Mouse (Mus musculus) hindbrain, embryonic 13.5 days (tissue): ENCODE measurements around the gene 5730522E02Rik. TPM values are rescaled to one million over a fixed set of nuclear protein-coding genes. Genes with fewer than 3 reads are reported as not detected.
"Not testable (repeated sequence)": the region's sequence is repeated elsewhere in the genome, so short reads cannot be mapped to it uniquely, and the experiment has no call there.

Source experiments
- ATAC-seq: fragments of 200-750 bp; cut with Nextera tagmentation; 2 replicates; pipeline ENCODE4 v1.8.0; 2017; ENCODE audit warnings: moderate TSS enrichment; ENCODE audit not compliant: low FRiP score
- H3K27ac ChIP-seq: fragments of 300-500 bp; sonication (generic); 2 replicates; pipeline ENCODE4 v1.5.1; 2015; ENCODE audit warnings: inconsistent platforms, mild to moderate bottlenecking, moderate library complexity
- H3K27me3 ChIP-seq: fragments of 300-500 bp; sonication (generic); 2 replicates; pipeline ENCODE4 v1.6.1; 2015; ENCODE audit warnings: mild to moderate bottlenecking, inconsistent platforms
- H3K36me3 ChIP-seq: fragments of 300-500 bp; sonication (generic); 2 replicates; pipeline ENCODE4 v1.6.1; 2015; ENCODE audit warnings: mild to moderate bottlenecking, inconsistent platforms
- H3K4me1 ChIP-seq: fragments of 300-500 bp; sonication (generic); replicated peaks from 2 replicates; pipeline ENCODE4 v1.6.1; 2015; ENCODE audit warnings: inconsistent platforms
- H3K4me2 ChIP-seq: fragments of 300-500 bp; sonication (generic); 2 replicates; pipeline ENCODE4 v1.6.1; 2015; ENCODE audit warnings: inconsistent platforms, mild to moderate bottlenecking, moderate library complexity
- H3K4me3 ChIP-seq: fragments of 300-500 bp; sonication (generic); 2 replicates; pipeline ENCODE4 v1.5.1; 2015; ENCODE audit warnings: mild to moderate bottlenecking, inconsistent platforms
- H3K9ac ChIP-seq: fragments of 300-500 bp; sonication (generic); 2 replicates; pipeline ENCODE4 v1.6.1; 2015; ENCODE audit warnings: mild to moderate bottlenecking, inconsistent platforms
- H3K9me3 ChIP-seq: fragments of 300-500 bp; sonication (generic); 2 replicates; pipeline ENCODE4 v1.6.1; 2016; ENCODE audit warnings: inconsistent platforms
- WGBS: fragments of 180-500 bp; shearing (Covaris S2); methylation state at CpG from one replicate; pipeline ENCODE4 v1.1.7; 2015; 5-methylcytosine and 5-hydroxymethylcytosine counted together
- polyA plus RNA-seq: library from polyadenylated mRNA; unstranded; fragments of >200 nt; fragmentation: Nextera tagmentation; extraction: Ambion mirVana; gene quantifications from 2 replicates; pipeline ENCODE4 v1.2.1, GENCODE M21; 2015

5730522E02Rik gene
- polyA plus RNA-seq = 14.9 and 15.7 TPM in 2 replicates

DNA sequence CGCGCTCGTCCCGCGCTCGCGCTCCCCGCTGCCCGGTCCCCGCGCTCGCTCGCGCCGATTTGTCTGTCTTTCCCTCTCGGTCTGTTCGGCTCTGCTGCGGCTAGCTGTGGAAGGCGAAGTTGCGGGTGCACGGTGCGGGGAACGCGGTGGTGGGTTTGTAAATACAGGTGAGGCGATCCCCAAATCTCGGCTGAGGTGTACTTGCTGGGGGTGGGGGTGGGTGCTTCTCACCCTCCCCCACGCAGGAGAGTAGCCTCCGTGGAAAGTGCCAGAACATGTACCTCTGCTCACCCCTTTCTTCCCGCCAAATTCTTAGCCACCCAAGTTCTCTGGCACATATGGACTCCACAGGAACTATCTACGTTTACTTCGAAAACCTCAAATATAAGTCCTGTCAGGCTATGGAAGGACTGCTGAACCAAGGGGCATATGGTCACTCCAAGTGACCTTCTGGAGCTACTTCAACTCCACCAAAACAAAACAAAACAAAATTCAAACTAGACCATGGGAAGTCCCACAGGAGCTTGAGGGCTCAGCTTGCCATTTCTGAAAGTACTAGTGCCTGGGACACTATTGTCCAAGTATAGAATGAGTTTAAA is at the start of gene 5730522E02Rik:
Gene 5730522E02Rik (minus strand): TSS at position 182 of the 599 bp plus-strand sequence.
- peak; percentile 77; the same call in 1 of the 2 replicates for ATAC-seq
- WGBS = 2% methylated on average over 31 of the region's 31 CpGs
- peaks cover 8% of the 10 kb centered on the region for H3K4me1 ChIP-seq

DNA sequence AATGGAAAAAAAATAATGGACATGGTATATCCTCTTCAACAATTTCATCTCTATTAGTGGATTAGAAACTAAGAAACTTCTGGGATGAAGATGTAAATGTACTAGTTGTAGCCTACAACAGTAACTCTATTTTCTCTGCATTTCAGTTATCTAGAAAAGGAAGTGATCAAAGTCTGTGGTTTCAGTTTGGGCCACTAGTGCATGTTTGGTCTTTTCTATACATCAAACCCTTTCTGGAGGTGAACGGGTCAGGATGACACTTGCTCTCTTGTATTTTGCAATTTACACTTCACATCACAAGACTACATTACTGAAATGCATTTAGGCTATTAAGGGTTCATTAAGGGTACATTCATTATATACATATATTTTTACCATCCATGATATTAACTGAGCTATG is 26.0 kb upstream of the 5730522E02Rik start:
- Histone ChIP-seq H3K4me3 (no peak overlapping the region), H3K9me3 (no peaks in the 10 kb centered on the region), H3K4me2 (no peak overlapping the region), H3K36me3 (no peaks in the 10 kb centered on the region), H3K27me3 (no peaks in the 10 kb centered on the region), H3K9ac (no peak overlapping the region), H3K4me1 (no peaks in the 10 kb centered on the region), H3K27ac (no peak overlapping the region)
- ATAC-seq = no peak
- 98% methylated on average over 1 of the region's 1 CpGs for WGBS

More for the DNA sequence above, at the start of gene 5730522E02Rik:
- Histone ChIP-seq H3K4me3 (peak within 1 kb of the TSS; percentile 58), H3K9me3 (no peaks in the 10 kb centered on the region), H3K4me2 (peak within 1 kb of the TSS; percentile 71), H3K36me3 (no peaks in the 10 kb centered on the region), H3K27ac (peak within 1 kb of the TSS; percentile 98), H3K27me3 (no peaks in the 10 kb centered on the region), H3K9ac (peak within 1 kb of the TSS; percentile 90)

DNA sequence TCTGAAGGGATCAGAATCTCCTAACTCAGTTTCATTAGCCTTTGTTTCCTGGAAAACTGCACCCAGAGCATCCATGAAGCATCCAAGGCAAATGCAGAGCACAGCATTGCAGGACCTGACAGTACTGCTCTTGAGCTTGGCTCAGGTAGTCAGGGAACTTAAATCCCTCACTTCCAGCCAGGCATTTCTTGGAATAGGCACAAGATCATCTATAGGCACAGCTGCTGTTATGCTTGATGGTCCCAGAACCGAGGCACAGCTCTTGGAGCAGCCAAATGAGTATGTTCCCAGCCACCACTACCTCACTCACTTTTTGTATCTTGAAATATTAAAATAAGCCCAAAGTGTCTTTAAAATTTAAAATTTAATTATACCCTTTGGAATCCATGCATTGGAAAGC is 19.3 kb upstream of the 5730522E02Rik start:
- Histone ChIP-seq H3K9me3 (no peaks in the 10 kb centered on the region), H3K4me3 (no peak overlapping the region), H3K36me3 (no peaks in the 10 kb centered on the region), H3K27ac (no peak overlapping the region), H3K4me1 (no peaks in the 10 kb centered on the region), H3K9ac (no peak overlapping the region), H3K4me2 (no peak overlapping the region), H3K27me3 (no peaks in the 10 kb centered on the region)
- no peak for ATAC-seq
- 85% methylated on average over 1 of the region's 1 CpGs for WGBS

DNA sequence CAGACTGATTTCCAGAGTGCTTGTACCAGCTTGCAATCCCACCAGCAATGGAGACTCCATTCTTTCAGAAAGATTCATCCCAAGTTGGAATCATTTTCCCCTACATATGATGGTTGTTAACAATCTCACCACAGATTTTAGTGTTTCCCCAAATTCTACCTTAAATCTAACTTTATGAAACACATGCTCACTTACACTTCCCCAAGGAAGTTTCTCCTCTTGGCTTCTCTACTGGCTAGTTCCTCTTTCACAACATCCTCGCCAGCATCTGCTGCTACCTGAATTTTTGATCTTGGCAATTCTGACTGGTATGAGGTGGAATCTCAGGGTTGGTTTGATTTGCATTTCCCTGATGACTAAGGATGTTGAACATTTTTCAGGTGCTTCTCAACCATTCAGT is 3.1 kb upstream of the 5730522E02Rik start:
- whole genome bisulfite sequencing = 86% methylated on average over 1 of the region's 1 CpGs
- ATAC-seq, H3K27ac ChIP-seq: not testable (repeated sequence)

DNA sequence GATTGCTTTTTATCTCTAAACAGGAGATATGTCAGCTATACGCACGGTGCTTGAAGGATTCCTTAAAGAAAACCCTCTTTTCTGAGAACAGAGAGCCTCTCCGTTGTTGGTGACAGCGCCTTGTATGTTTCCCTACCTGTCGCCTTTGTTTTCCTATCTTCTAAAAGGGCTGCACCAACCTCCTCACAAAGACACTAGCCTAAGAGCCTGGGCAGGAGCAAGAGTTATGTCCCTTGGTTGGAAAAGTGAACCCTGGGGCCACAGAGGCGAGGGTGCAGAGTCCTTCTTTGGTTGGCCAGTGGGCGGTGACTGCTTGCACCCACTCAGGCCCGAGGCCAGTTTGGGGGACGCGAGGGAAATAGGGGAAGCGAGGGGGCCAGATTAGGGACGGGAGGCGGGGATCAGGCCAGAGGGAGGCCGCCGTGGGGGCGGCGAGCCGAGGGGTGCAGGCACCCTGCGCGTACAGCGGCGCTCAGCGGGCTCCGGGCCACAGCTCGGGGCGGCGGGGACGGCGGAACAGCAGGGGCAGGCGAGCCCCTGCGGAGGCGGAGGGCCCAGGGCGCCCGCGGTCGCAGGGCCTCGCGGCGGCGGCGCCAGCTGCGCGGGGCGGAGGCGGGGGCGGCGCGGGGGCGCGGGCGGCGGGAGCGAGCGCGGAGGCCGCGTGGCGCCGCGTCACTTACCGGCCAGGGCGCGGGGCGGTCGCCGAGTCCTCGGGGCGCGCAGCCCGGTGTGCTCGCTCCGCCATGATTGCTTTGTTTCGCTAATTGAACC is 567 bp downstream of the 5730522E02Rik start:
- no peaks in the 10 kb centered on the region for H3K9me3 ChIP-seq
- peak overlapping the region; percentile 98 for H3K27ac ChIP-seq
- peak overlapping the region; percentile 58 for H3K4me3 ChIP-seq
- peak; percentile 96 for ATAC-seq
- peak overlapping the region; percentile 71 for H3K4me2 ChIP-seq
- H3K9ac ChIP-seq = peak overlapping the region; percentile 90
- peaks cover 8% of the 10 kb centered on the region for H3K4me1 ChIP-seq
- no peaks in the 10 kb centered on the region for H3K27me3 ChIP-seq
- WGBS = 2% methylated on average over 37 of the region's 73 CpGs
- no peaks in the 10 kb centered on the region for H3K36me3 ChIP-seq

More for the DNA sequence above, 3.1 kb upstream of the 5730522E02Rik start:
- not testable (repeated sequence) for H3K4me2 ChIP-seq, H3K27me3 ChIP-seq, H3K4me1 ChIP-seq, H3K4me3 ChIP-seq, H3K36me3 ChIP-seq, H3K9me3 ChIP-seq, H3K9ac ChIP-seq

DNA sequence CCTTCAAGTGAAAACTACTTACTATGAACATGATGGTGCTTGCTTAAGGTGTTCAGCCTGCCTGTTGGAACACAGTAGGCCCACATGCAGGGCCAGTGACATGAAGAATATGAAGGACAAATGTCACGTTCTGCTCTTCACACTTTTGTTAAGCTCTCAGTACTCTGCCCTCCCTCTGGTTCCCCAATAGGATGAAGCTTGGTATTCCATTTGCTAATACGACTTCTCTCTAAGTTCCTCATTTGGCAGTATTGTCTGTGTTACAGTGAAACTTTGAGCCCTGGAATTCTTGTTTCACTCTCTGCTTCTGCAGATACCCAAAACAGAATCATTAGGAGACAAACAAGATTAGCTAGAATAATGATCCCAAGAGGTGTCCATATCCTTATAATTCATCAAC is 7.1 kb downstream of the 5730522E02Rik start:
- Histone ChIP-seq H3K27ac (no peak overlapping the region), H3K36me3 (no peaks in the 10 kb centered on the region), H3K9ac (no peak overlapping the region), H3K27me3 (no peaks in the 10 kb centered on the region), H3K4me2 (no peak overlapping the region), H3K9me3 (no peaks in the 10 kb centered on the region), H3K4me1 (no peaks in the 10 kb centered on the region), H3K4me3 (no peak overlapping the region)
- 87% methylated on average over 2 of the region's 2 CpGs for WGBS
- no peak for ATAC-seq

DNA sequence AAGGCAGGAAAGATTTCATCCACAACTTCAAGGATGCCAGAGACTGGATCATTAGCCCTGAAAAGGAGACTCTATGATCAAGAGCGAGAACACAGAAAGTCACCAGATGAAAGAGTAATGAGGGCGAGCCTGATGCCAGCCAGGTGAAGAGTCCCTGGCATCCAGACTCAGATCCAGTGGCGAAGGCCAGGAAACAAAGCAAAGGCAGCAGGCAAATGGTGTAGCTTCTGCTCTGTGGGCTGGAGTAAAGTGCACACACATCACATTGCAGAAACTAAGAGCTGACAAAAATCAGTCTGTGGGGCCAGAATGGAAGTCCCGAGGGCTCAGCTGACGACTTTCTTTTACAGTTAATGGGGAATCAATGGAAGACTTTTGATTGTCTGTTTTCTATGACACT is 7.7 kb downstream of the 5730522E02Rik start:
- Histone ChIP-seq H3K9ac (no peak overlapping the region), H3K27me3 (no peaks in the 10 kb centered on the region), H3K4me2 (no peak overlapping the region), H3K4me1 (no peaks in the 10 kb centered on the region), H3K27ac (no peak overlapping the region), H3K4me3 (no peak overlapping the region), H3K9me3 (no peaks in the 10 kb centered on the region), H3K36me3 (no peaks in the 10 kb centered on the region)
- 86% methylated on average over 5 of the region's 5 CpGs for WGBS
- ATAC-seq = no peak

DNA sequence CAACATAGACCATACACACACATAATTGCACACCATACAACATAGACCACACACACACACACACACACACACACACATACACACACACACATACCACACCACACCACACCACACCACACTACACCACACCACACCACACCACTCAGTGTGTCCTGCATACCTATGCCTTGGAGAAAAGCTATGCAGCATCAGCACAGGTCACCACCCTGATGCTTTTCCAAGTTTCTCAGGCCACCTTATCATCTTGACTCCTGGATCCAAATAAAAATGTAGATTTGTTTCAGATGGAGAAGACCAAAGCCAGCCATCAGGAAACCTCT is 8.8 kb downstream of the 5730522E02Rik start:
- ATAC-seq = no peak
- no peaks in the 10 kb centered on the region for H3K9me3 ChIP-seq
- H3K9ac ChIP-seq = no peak overlapping the region
- no peak overlapping the region for H3K4me3 ChIP-seq
- H3K36me3 ChIP-seq = no peaks in the 10 kb centered on the region
- H3K27ac ChIP-seq = no peak overlapping the region
- H3K4me1 ChIP-seq = no peaks in the 10 kb centered on the region
- H3K4me2 ChIP-seq = no peak overlapping the region
- no peaks in the 10 kb centered on the region for H3K27me3 ChIP-seq

DNA sequence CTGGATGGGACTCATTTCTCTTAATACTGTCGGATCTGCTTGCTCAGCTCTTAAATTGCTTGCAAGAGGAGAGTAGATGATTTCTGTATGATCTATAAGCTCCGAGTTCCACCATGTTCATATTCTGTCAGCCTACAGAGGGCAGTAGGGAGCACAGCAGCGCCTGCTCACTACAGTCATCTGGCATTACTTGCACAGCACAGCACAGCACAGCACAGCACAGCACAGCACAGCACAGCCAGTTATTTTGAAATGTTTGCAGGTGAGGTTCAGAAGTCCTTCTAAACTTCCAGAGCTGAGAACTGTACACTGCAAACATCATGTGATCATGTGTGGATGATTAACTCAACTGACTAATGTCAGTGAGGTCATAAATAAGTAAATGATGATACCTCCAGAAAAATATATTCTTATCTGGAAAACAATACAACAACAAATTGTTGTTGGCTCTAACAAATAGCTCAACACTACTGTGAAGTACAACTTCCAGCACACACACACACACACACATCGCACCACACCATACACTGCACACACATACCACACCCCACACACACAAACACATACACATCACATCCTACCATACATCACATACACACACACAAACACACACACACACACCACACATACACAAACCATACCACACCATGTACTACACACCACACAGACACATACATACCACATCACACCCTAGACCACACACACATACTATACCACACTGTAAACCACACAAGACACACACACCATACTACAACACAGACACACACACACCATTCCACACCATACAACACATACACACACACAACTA is 9.4 kb downstream of the 5730522E02Rik start:
- Histone ChIP-seq H3K9ac (no peak overlapping the region), H3K9me3 (no peaks in the 10 kb centered on the region), H3K4me1 (no peaks in the 10 kb centered on the region), H3K4me3 (no peak overlapping the region), H3K27me3 (no peaks in the 10 kb centered on the region), H3K36me3 (no peaks in the 10 kb centered on the region), H3K27ac (no peak overlapping the region), H3K4me2 (no peak overlapping the region)
- 60% methylated on average over 4 of the region's 4 CpGs for WGBS
- ATAC-seq = peak; percentile 49; the same call in 1 of the 2 replicates

DNA sequence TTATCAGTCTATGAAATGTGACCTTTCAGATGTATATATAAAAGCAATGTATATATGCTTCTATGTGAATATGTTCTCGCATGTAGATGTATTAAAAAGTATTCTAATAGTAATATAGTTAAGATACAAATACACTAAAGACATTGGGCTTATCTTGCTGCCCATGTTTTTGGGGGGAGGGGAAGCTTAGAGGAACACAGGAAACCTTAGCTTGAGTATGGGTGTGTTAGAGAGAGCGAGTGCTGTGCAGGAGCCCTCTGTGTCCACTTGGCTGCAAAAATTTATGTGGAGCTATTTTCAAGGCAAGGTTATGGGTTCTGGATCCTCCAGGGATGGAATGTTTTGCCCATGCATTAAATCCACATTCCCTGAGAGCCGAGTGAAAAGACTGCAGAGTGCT is 15.1 kb downstream of the 5730522E02Rik start:
- no peak overlapping the region for H3K27ac ChIP-seq
- no peak overlapping the region for H3K4me2 ChIP-seq
- 89% methylated on average over 3 of the region's 3 CpGs for WGBS
- no peaks in the 10 kb centered on the region for H3K27me3 ChIP-seq
- no peaks in the 10 kb centered on the region for H3K9me3 ChIP-seq
- no peak for ATAC-seq
- H3K9ac ChIP-seq = no peak overlapping the region
- H3K4me1 ChIP-seq = no peaks in the 10 kb centered on the region
- no peak overlapping the region for H3K4me3 ChIP-seq
- no peaks in the 10 kb centered on the region for H3K36me3 ChIP-seq

DNA sequence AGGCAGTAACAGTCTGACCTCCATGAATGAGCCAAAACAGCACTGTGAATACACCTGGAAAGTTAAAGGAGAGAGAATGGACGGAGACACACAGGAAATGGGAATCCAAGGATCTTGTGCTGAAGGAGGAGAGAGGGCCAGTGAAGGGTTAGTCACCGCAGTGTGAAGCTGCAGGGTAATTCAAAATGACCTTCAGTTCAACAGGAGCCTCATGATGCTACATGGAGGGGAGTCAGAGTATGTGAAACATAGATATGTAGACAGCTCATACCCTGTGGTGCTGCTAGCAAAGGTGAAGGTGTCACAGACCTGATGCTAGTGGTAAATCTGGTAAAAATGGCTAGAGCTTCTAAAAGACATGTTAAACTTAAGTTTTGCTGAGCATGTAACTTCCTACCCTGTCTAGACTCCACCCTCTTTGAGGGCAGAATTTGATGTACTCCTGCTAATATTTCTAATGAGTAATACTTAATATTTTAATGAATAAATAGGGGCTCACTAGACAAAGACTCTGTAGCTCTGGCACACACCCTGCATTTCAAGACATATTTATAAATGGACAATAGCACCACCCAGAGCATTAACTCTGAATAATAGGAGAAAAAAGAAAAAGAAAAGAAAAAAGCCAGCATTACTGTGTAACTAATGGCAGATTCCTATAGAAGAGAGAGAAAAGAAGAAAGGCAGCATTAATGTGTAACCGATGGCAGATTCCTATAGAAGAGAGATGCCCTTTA is 23.2 kb downstream of the 5730522E02Rik start:
- H3K9ac ChIP-seq = no peak overlapping the region
- no peak for ATAC-seq
- 77% methylated on average over 3 of the region's 3 CpGs for WGBS
- H3K27ac ChIP-seq = no peak overlapping the region
- H3K4me2 ChIP-seq = no peak overlapping the region
- no peaks in the 10 kb centered on the region for H3K27me3 ChIP-seq
- H3K4me3 ChIP-seq = no peak overlapping the region
- H3K9me3 ChIP-seq = no peaks in the 10 kb centered on the region
- no peaks in the 10 kb centered on the region for H3K4me1 ChIP-seq
- no peaks in the 10 kb centered on the region for H3K36me3 ChIP-seq

DNA sequence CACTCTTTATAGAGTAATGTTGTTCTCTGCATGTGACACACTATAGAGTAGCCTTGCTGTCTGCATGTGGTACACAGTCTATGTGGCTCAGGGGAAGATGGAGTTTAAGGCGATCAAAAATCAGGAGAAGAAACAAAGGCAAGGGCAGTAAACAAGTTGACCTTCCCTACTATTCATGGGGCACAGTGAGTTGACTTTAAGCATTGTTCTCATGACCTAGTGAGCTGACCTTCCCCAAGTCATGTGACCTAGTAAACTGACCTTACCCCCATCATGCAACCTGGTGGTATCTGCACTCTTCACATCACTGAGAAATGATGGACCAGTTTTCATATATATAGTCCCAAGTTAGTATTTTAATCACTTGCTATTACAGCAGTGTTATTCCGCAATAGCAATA is 40.0 kb downstream of the 5730522E02Rik start:
- Histone ChIP-seq H3K36me3 (no peaks in the 10 kb centered on the region), H3K4me1 (no peaks in the 10 kb centered on the region), H3K4me3 (no peak overlapping the region), H3K9me3 (no peaks in the 10 kb centered on the region), H3K27ac (no peak overlapping the region), H3K27me3 (no peaks in the 10 kb centered on the region), H3K9ac (no peak overlapping the region), H3K4me2 (no peak overlapping the region)
- no peak for ATAC-seq
- WGBS = 90% methylated on average over 2 of the region's 2 CpGs
